Mouse (Mus musculus): ENCODE results near the gene Slc28a3. TPM values are rescaled to one million over a fixed set of nuclear protein-coding genes. Genes with fewer than 3 reads are reported as not detected.

Gene Slc28a3
- polyA plus RNA-seq, 1 experiment from 2014 or later: 0.02 TPM

- Histone ChIP-seq H3K27ac (replicated peaks) (no peak overlapping the region), H3K9me3 (replicated peaks) (no peaks in the 10 kb centered on the region), H3K27me3 (no peaks in the 10 kb centered on the region), H3K4me3 (replicated peaks) (no peak overlapping the region), H3K4me2 (no peak overlapping the region), H3K36me3 (replicated peaks) (no peaks in the 10 kb centered on the region), H3K4me1 (replicated peaks) (no peaks in the 10 kb centered on the region), H3K9ac (no peak overlapping the region)
- 42% methylated on average over 5 of the region's 5 CpGs for WGBS (ENCODE audit: insufficient replicate concordance)
- ATAC-seq (ENCODE audit: insufficient read depth): no peak
Measured at GRCm38 (mm10) chr13:58619301-58619700, 8.6 kb upstream of the Slc28a3 start.

GRCm38 (mm10) chr13:58610059-58610458, 618 bp downstream of the Slc28a3 start:
- H3K27me3 ChIP-seq: peaks cover 11% of the 10 kb centered on the region
- no peak for ATAC-seq (ENCODE audit: insufficient read depth)
- H3K9ac ChIP-seq: no peak overlapping the region
- no peak overlapping the region for H3K4me3 ChIP-seq (replicated peaks)
- no peaks in the 10 kb centered on the region for H3K4me1 ChIP-seq (replicated peaks)
- no peak overlapping the region for H3K4me2 ChIP-seq
- H3K27ac ChIP-seq (replicated peaks): no peak overlapping the region
- H3K9me3 ChIP-seq (replicated peaks): no peaks in the 10 kb centered on the region
- H3K36me3 ChIP-seq (replicated peaks): no peaks in the 10 kb centered on the region
- 27% methylated on average over 7 of the region's 7 CpGs for WGBS (ENCODE audit: insufficient replicate concordance)

- no peaks in the 10 kb centered on the region for H3K36me3 ChIP-seq (replicated peaks)
- no peaks in the 10 kb centered on the region for H3K9me3 ChIP-seq (replicated peaks)
- WGBS (ENCODE audit: insufficient replicate concordance): 33% methylated on average over 10 of the region's 10 CpGs
- no peak for ATAC-seq (ENCODE audit: insufficient read depth)
- no peaks in the 10 kb centered on the region for H3K27me3 ChIP-seq
- no peak overlapping the region for H3K9ac ChIP-seq
- no peaks in the 10 kb centered on the region for H3K4me1 ChIP-seq (replicated peaks)
- H3K27ac ChIP-seq (replicated peaks): no peak overlapping the region
- no peak overlapping the region for H3K4me3 ChIP-seq (replicated peaks)
- no peak overlapping the region for H3K4me2 ChIP-seq
Measured at GRCm38 (mm10) chr13:58601201-58601855, 9.3 kb downstream of the Slc28a3 start.

DNA sequence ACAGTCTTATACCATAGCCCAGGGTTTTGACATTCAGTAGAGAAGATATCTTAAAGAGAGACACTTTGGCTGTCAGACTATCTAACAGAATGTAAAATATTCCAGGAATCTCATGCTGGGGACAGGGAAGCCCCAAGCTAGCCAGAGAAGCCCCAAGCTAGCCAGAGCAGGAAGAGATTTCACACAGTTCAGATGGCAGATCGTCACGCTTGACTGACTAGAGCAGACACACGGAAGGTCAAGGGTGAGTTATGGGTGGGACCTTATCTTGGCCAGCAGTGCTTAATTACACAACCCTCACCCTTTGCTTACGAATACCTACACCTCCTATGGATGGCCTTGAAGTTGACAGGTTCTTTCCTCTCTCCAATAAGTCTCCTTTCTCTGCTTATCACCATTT, 12.1 kb downstream of the Slc28a3 start:
- no peak overlapping the region for H3K4me3 ChIP-seq (replicated peaks)
- ATAC-seq (ENCODE audit: insufficient read depth): no peak
- 43% methylated on average over 4 of the region's 4 CpGs for WGBS (ENCODE audit: insufficient replicate concordance)
- H3K36me3 ChIP-seq (replicated peaks): no peaks in the 10 kb centered on the region
- no peaks in the 10 kb centered on the region for H3K4me1 ChIP-seq (replicated peaks)
- H3K27me3 ChIP-seq: no peaks in the 10 kb centered on the region
- H3K9me3 ChIP-seq (replicated peaks): no peaks in the 10 kb centered on the region
- H3K27ac ChIP-seq (replicated peaks): no peak overlapping the region
- H3K9ac ChIP-seq: no peak overlapping the region
- no peak overlapping the region for H3K4me2 ChIP-seq

DNA sequence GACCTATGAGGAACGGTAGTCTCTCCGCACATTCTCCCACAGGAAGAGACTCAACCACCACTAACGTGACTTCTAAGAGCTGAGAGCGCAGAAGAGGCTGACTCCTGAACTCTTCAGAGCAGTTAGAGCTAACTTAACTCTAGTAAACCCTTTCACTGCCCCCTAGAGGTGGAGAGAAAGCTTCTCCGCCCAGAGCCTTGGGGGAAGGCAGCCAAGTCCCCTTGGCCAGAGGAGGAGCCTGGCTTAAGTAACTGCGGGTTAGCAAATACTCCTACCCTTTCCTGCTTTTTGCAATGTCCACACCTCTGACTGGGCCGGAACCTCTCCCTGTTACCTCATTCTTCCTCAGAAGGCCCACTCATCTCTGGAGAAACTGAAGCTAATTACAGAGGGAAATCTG, 17.5 kb downstream of the Slc28a3 start:
- H3K4me1 ChIP-seq (replicated peaks): 0 out of 2 replicates have a peak, but pooled peaks cover 2% of the 10 kb centered on the region
- no peaks in the 10 kb centered on the region for H3K9me3 ChIP-seq (replicated peaks)
- no peak overlapping the region for H3K9ac ChIP-seq
- no peak overlapping the region for H3K4me3 ChIP-seq (replicated peaks)
- H3K4me2 ChIP-seq: no peak overlapping the region
- no peak for ATAC-seq (ENCODE audit: insufficient read depth)
- 0 out of 2 replicates have a peak, but pooled peaks cover 3% of the 10 kb centered on the region for H3K27me3 ChIP-seq
- no peak overlapping the region for H3K27ac ChIP-seq (replicated peaks)
- H3K36me3 ChIP-seq (replicated peaks): no peaks in the 10 kb centered on the region
- 26% methylated on average over 7 of the region's 7 CpGs for WGBS (ENCODE audit: insufficient replicate concordance)

GRCm38 (mm10) chr13:58591912-58592311, 18.8 kb downstream of the Slc28a3 start:
- Histone ChIP-seq H3K4me1 (replicated peaks) (0 out of 2 replicates have a peak, but pooled peaks cover 2% of the 10 kb centered on the region), H3K4me2 (no peak overlapping the region), H3K9me3 (replicated peaks) (no peaks in the 10 kb centered on the region), H3K27me3 (0 out of 2 replicates have a peak, but pooled peaks cover 3% of the 10 kb centered on the region), H3K27ac (replicated peaks) (no peak overlapping the region), H3K9ac (no peak overlapping the region), H3K36me3 (replicated peaks) (no peaks in the 10 kb centered on the region), H3K4me3 (replicated peaks) (no peak overlapping the region)
- WGBS (ENCODE audit: insufficient replicate concordance): 52% methylated on average over 7 of the region's 7 CpGs
- ATAC-seq (ENCODE audit: insufficient read depth): no peak

GRCm38 (mm10) chr13:58590630-58591029, 20.0 kb downstream of the Slc28a3 start:
- H3K4me2 ChIP-seq: no peak overlapping the region
- H3K36me3 ChIP-seq (replicated peaks): no peaks in the 10 kb centered on the region
- H3K27me3 ChIP-seq: 0 out of 2 replicates have a peak, but pooled peaks cover 3% of the 10 kb centered on the region
- H3K9ac ChIP-seq: no peak overlapping the region
- WGBS (ENCODE audit: insufficient replicate concordance): 34% methylated on average over 6 of the region's 6 CpGs
- H3K4me1 ChIP-seq (replicated peaks): 0 out of 2 replicates have a peak, but pooled peaks cover 2% of the 10 kb centered on the region
- no peak overlapping the region for H3K4me3 ChIP-seq (replicated peaks)
- no peak for ATAC-seq (ENCODE audit: insufficient read depth)
- no peaks in the 10 kb centered on the region for H3K9me3 ChIP-seq (replicated peaks)
- no peak overlapping the region for H3K27ac ChIP-seq (replicated peaks)

- Histone ChIP-seq H3K9me3 (replicated peaks) (no peaks in the 10 kb centered on the region), H3K4me3 (replicated peaks) (no peak overlapping the region), H3K4me2 (peak overlapping the region; percentile 38), H3K27me3 (0 out of 2 replicates have a peak, but pooled peaks cover 3% of the 10 kb centered on the region), H3K9ac (no peak overlapping the region), H3K27ac (replicated peaks) (no peak overlapping the region), H3K36me3 (replicated peaks) (no peaks in the 10 kb centered on the region), H3K4me1 (replicated peaks) (0 out of 2 replicates have a peak, but pooled peaks cover 2% of the 10 kb centered on the region)
- 4% methylated on average over 9 of the region's 9 CpGs for WGBS (ENCODE audit: insufficient replicate concordance)
- no peak for ATAC-seq (ENCODE audit: insufficient read depth)
Measured at GRCm38 (mm10) chr13:58589517-58589858, 21.2 kb downstream of the Slc28a3 start.

GRCm38 (mm10) chr13:58588655-58589516, 21.8 kb downstream of the Slc28a3 start:
- Histone ChIP-seq H3K27ac (replicated peaks) (no peak overlapping the region), H3K36me3 (replicated peaks) (no peaks in the 10 kb centered on the region), H3K27me3 (0 out of 2 replicates have a peak, but pooled peaks cover 3% of the 10 kb centered on the region), H3K9me3 (replicated peaks) (no peaks in the 10 kb centered on the region), H3K4me1 (replicated peaks) (0 out of 2 replicates have a peak, but pooled peaks cover 2% of the 10 kb centered on the region), H3K4me2 (peak overlapping the region; percentile 38), H3K4me3 (replicated peaks) (no peak overlapping the region), H3K9ac (no peak overlapping the region)
- 51% methylated on average over 15 of the region's 15 CpGs for WGBS (ENCODE audit: insufficient replicate concordance)
- ATAC-seq (ENCODE audit: insufficient read depth): no peak

DNA sequence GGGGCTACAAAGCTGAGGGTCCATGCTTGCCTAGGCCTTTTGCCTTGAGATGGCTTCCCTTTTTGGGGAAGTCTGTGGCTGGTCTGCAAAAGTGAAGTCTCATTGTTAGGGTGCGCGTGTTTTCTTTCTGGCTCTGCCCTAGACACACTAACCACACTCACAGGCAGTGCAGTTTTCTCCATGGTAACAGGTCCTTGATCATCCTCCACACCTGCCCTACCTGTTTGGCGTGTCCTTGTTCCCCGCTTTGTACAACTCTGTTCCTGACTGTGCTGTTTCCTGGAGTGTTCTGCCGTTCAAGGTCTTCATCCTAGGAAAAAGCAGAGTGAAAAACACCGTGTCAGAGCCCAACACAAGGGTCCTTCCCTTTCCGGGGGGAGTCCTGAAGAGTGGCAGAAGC, 22.7 kb downstream of the Slc28a3 start:
- H3K4me3 ChIP-seq (replicated peaks): no peak overlapping the region
- 60% methylated on average over 7 of the region's 7 CpGs for WGBS (ENCODE audit: insufficient replicate concordance)
- ATAC-seq (ENCODE audit: insufficient read depth): no peak
- 0 out of 2 replicates have a peak, but pooled peaks cover 2% of the 10 kb centered on the region for H3K4me1 ChIP-seq (replicated peaks)
- H3K27me3 ChIP-seq: 0 out of 2 replicates have a peak, but pooled peaks cover 3% of the 10 kb centered on the region
- no peak overlapping the region for H3K4me2 ChIP-seq
- H3K36me3 ChIP-seq (replicated peaks): no peaks in the 10 kb centered on the region
- no peak overlapping the region for H3K9ac ChIP-seq
- no peaks in the 10 kb centered on the region for H3K9me3 ChIP-seq (replicated peaks)
- no peak overlapping the region for H3K27ac ChIP-seq (replicated peaks)

- Histone ChIP-seq H3K9me3 (replicated peaks) (no peaks in the 10 kb centered on the region), H3K27ac (replicated peaks) (no peak overlapping the region), H3K4me3 (replicated peaks) (no peak overlapping the region), H3K9ac (no peak overlapping the region), H3K36me3 (replicated peaks) (no peaks in the 10 kb centered on the region), H3K4me2 (no peak overlapping the region), H3K27me3 (no peaks in the 10 kb centered on the region), H3K4me1 (replicated peaks) (no peaks in the 10 kb centered on the region)
- WGBS (ENCODE audit: insufficient replicate concordance): 73% methylated on average over 9 of the region's 9 CpGs
- no peak for ATAC-seq (ENCODE audit: insufficient read depth)
Measured at GRCm38 (mm10) chr13:58566181-58566580, 44.5 kb downstream of the Slc28a3 start.
